Mouse (Mus musculus): ENCODE measurements around the gene Ppm1d. TPM values are rescaled to one million over a fixed set of nuclear protein-coding genes. Genes with fewer than 3 reads are reported as not detected.

Gene Ppm1d
- polyA plus RNA-seq (2011; ENCODE audit: insufficient read depth, insufficient read length, low replicate concordance, missing spikeins): 23.8 and 27.4 TPM in 2 replicates

DNA sequence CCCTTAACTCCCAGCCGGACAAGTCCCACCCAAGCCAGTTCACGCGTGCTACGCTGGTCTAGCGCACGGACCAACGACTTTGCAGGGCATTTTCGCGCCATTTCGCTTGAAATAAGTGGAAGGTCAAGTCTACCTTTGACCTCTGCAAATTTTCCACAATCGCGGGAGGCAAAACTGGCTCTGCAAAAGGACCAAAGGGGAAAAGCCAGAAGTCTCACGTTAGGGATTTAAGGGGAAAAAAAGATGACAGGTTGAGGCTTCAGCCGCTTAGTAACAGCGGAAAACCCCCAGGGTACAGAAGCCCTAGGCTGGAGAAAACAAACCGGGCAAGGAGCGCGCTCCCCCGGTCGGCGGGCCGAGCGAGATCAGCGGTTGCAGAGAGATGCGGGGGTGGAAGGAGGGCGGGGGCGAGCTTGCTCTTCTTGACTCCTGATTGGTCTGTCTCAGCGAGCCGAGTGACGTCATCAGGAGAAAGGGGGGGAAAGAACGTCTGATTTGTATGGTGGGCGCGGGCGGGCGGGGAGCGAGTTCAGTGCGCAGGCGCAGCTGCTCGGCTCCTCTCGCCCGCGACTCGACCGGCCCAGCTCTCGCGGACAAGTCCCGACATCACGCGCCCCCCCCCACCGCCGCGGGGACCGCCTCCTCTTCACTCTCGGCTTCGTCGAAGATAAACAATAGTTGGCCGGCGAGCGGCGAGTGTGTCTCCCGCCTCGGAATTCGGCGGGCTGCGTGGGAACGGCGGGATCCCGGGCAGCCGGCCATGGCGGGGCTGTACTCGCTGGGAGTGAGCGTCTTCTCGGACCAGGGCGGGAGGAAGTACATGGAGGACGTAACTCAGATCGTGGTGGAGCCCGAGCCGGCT, at the start of gene Ppm1d:
Gene Ppm1d, plus strand, starts transcription at position 532 of the 862 bp plus-strand sequence.
- no peak for TF ChIP-seq CTCF (IDR thresholded peaks at IDR 0.05; ENCODE audit: control insufficient read depth, insufficient read depth, low read length)
- peak; percentile 77 for TF ChIP-seq POLR2A (IDR thresholded peaks at IDR 0.05; ENCODE audit: borderline replicate concordance, control insufficient read depth, low read depth, low read length)
- under 1% methylated on average over 77 of the region's 78 CpGs for WGBS
- Histone ChIP-seq H3K4me1 (ENCODE audit: control insufficient read depth, insufficient read depth, low read length) (no peaks in the 10 kb centered on the region), H3K27ac (ENCODE audit: control insufficient read depth, insufficient read depth, low read depth, low read length, poor library complexity) (peak within 1 kb of the TSS; percentile 99), H3K4me3 (replicated peaks; ENCODE audit: control insufficient read depth, low read depth, low read length) (peak within 1 kb of the TSS; percentile 66)

DNA sequence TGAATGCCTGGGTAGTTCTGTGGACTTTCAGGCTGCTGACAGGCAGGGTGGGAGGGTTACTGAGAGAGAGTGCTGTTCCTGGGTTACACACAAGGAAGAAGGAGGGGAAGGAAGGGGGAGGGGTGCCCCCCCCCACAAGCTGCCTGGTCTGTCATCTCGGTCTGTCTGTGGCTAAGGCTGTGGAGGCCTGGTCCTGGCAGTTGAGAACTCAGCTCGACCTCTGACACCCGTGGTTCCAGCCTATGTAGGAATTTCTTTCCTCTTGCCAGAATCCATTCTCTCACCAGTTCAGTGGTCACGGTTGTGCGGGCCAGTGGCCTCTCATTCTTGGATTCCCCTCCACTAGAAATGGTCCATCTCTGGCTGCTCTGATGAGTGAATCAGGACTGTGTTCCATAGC, 46.4 kb upstream of the Ppm1d start:
- TF ChIP-seq CTCF (IDR thresholded peaks at IDR 0.05; ENCODE audit: control insufficient read depth, insufficient read depth, low read length) (no peak), POLR2A (IDR thresholded peaks at IDR 0.05; ENCODE audit: borderline replicate concordance, control insufficient read depth, low read depth, low read length) (no peak)
- Histone ChIP-seq H3K4me1 (ENCODE audit: control insufficient read depth, insufficient read depth, low read length) (no peaks in the 10 kb centered on the region), H3K27ac (ENCODE audit: control insufficient read depth, insufficient read depth, low read depth, low read length, poor library complexity) (no peak overlapping the region), H3K4me3 (replicated peaks; ENCODE audit: control insufficient read depth, low read depth, low read length) (no peak overlapping the region)
- 33% methylated on average over 5 of the region's 5 CpGs for WGBS

DNA sequence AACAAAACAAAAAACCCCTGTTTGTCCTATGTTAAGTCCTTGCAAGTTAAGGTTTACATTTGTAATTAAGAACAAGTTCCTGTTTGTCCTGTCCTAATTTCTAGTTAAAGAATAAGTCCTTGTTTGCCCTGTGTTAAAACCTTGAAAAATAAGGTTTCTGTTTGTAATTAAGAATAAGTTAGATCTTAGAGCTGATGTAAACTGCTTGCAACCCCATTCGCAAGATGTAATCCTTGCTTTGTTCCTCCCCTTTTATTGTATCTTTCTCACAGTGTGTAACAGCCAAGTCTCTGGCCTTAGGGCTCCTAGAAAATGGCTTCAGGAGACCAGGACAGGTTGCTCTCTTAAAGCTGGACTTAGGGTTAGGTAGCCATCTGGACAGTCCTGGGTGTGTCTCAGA, 43.7 kb upstream of the Ppm1d start:
- Histone ChIP-seq H3K4me1 (ENCODE audit: control insufficient read depth, insufficient read depth, low read length) (no peaks in the 10 kb centered on the region), H3K4me3 (replicated peaks; ENCODE audit: control insufficient read depth, low read depth, low read length) (no peak overlapping the region), H3K27ac (ENCODE audit: control insufficient read depth, insufficient read depth, low read depth, low read length, poor library complexity) (no peak overlapping the region)
- TF ChIP-seq CTCF (IDR thresholded peaks at IDR 0.05; ENCODE audit: control insufficient read depth, insufficient read depth, low read length) (no peak), POLR2A (IDR thresholded peaks at IDR 0.05; ENCODE audit: borderline replicate concordance, control insufficient read depth, low read depth, low read length) (no peak)
- WGBS: 84% methylated on average over 1 of the region's 1 CpGs

DNA sequence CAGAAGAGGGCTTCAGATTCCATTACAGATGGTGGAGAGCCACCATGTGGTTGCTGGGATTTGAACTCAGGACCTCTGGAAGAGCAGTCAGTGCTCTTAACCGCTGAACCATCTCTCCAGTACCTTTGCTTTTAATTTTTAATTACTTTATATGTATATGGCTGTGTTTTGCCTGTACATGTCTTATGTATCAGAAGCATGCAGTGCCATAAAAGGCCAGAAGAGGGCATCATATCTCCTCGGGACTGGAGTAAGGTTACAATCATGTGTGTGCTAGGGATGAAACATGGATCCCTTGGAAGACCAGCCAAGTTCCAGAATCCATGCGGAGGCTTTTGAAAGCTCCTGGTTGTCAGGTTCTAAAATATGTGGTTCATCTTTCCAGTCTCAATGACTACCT, 40.4 kb upstream of the Ppm1d start:
- Histone ChIP-seq H3K4me3 (replicated peaks; ENCODE audit: control insufficient read depth, low read depth, low read length) (no peak overlapping the region), H3K4me1 (ENCODE audit: control insufficient read depth, insufficient read depth, low read length) (no peaks in the 10 kb centered on the region; the same call in 1 of the 2 replicates), H3K27ac (ENCODE audit: control insufficient read depth, insufficient read depth, low read depth, low read length, poor library complexity) (no peak overlapping the region)
- 44% methylated on average over 3 of the region's 3 CpGs for WGBS
- TF ChIP-seq CTCF (IDR thresholded peaks at IDR 0.05; ENCODE audit: control insufficient read depth, insufficient read depth, low read length) (peak; percentile 18; the same call in 1 of the 2 replicates), POLR2A (IDR thresholded peaks at IDR 0.05; ENCODE audit: borderline replicate concordance, control insufficient read depth, low read depth, low read length) (no peak)

DNA sequence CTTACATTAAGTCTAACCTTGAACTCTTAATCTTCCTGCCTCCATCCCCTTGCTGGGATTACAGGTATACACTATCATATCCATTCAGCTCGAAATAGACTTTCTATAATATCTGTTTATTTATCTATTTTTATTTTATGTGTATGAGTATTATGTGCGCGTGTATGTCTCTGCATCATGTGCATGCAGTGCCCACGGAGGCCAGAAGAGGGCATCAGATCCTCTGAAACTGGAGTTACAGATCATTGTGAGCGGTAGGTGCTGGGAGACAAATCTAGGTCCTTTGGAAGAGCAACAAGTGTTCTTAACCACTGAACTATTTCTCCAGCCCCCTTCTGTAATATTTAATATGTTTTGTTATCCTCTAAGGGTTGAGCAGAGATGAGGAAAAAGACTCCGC, 37.7 kb upstream of the Ppm1d start:
- no peaks in the 10 kb centered on the region; the same call in 1 of the 2 replicates for H3K4me1 ChIP-seq (ENCODE audit: control insufficient read depth, insufficient read depth, low read length)
- TF ChIP-seq POLR2A (IDR thresholded peaks at IDR 0.05; ENCODE audit: borderline replicate concordance, control insufficient read depth, low read depth, low read length) (no peak), CTCF (IDR thresholded peaks at IDR 0.05; ENCODE audit: control insufficient read depth, insufficient read depth, low read length) (peak; percentile 56)
- no peak overlapping the region for H3K27ac ChIP-seq (ENCODE audit: control insufficient read depth, insufficient read depth, low read depth, low read length, poor library complexity)
- WGBS: 71% methylated on average over 6 of the region's 6 CpGs
- H3K4me3 ChIP-seq (replicated peaks; ENCODE audit: control insufficient read depth, low read depth, low read length): no peak overlapping the region

DNA sequence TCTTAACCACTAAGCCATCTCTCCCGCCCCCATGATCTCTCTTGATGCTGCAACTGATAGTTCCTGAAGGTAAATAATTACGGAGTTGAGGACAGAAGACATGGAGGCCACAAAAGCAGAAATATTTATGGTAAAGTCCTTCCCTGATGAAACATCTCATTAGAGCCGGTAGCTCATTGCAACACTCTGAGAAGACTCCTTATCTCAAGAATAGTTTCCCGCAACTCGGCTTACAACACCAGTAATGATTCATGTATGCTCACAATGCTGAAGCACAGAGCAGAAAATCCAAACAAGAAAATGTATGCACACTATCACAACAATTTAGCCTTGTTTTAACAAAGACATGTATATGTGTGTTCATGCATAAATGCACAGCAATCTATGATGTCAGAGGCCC, 35.9 kb upstream of the Ppm1d start:
- no peak overlapping the region for H3K4me3 ChIP-seq (replicated peaks; ENCODE audit: control insufficient read depth, low read depth, low read length)
- WGBS: 40% methylated on average over 5 of the region's 5 CpGs
- no peak overlapping the region for H3K27ac ChIP-seq (ENCODE audit: control insufficient read depth, insufficient read depth, low read depth, low read length, poor library complexity)
- TF ChIP-seq POLR2A (IDR thresholded peaks at IDR 0.05; ENCODE audit: borderline replicate concordance, control insufficient read depth, low read depth, low read length) (no peak), CTCF (IDR thresholded peaks at IDR 0.05; ENCODE audit: control insufficient read depth, insufficient read depth, low read length) (no peak)
- H3K4me1 ChIP-seq (ENCODE audit: control insufficient read depth, insufficient read depth, low read length): no peaks in the 10 kb centered on the region; the same call in 1 of the 2 replicates

DNA sequence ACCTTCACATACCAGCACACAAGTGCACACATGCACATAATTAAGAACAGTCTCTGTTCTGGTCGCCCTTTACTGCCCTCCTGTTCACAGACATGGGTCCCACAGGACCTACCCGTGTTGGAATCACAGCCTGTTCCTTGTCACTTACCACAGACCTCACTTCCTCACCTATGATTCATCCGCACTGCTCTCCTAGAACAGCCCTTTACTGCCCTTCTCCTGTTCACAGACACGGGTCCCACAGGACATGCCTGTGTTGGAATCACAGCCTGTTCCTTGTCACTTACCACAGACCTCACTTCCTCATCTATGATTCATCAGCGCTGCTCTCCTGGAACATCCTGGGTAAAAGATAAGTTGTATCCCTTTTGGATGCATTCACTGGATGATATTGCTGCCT, 33.4 kb upstream of the Ppm1d start:
- H3K4me1 ChIP-seq (ENCODE audit: control insufficient read depth, insufficient read depth, low read length): no peaks in the 10 kb centered on the region; the same call in 1 of the 2 replicates
- TF ChIP-seq CTCF (IDR thresholded peaks at IDR 0.05; ENCODE audit: control insufficient read depth, insufficient read depth, low read length) (no peak), POLR2A (IDR thresholded peaks at IDR 0.05; ENCODE audit: borderline replicate concordance, control insufficient read depth, low read depth, low read length) (no peak)
- WGBS: 35% methylated on average over 5 of the region's 5 CpGs
- no peak overlapping the region for H3K27ac ChIP-seq (ENCODE audit: control insufficient read depth, insufficient read depth, low read depth, low read length, poor library complexity)
- no peak overlapping the region for H3K4me3 ChIP-seq (replicated peaks; ENCODE audit: control insufficient read depth, low read depth, low read length)

DNA sequence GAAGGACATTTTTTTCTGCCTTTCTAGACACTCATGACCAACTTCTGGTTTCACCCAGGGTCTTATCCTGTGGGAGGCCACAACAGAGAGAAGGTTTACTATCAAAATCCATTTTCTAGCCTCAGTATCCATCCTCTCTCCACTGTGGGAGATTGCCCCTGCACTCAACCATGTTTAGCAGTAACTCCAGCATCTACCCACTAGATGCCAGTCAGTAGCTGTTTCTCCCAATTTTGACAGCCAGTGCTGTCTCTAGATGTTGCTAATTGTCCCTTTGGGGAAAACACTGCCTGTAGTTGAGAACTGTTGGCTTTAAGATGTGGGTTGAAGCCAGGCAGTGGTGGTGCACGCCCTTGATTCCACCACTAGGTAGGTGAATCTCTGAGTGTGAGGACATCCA, 32.9 kb upstream of the Ppm1d start:
- TF ChIP-seq POLR2A (IDR thresholded peaks at IDR 0.05; ENCODE audit: borderline replicate concordance, control insufficient read depth, low read depth, low read length) (no peak), CTCF (IDR thresholded peaks at IDR 0.05; ENCODE audit: control insufficient read depth, insufficient read depth, low read length) (no peak)
- WGBS: 70% methylated on average over 1 of the region's 1 CpGs
- Histone ChIP-seq H3K4me1 (ENCODE audit: control insufficient read depth, insufficient read depth, low read length) (no peaks in the 10 kb centered on the region; the same call in 1 of the 2 replicates), H3K4me3 (replicated peaks; ENCODE audit: control insufficient read depth, low read depth, low read length) (no peak overlapping the region), H3K27ac (ENCODE audit: control insufficient read depth, insufficient read depth, low read depth, low read length, poor library complexity) (no peak overlapping the region)
